Mouse (Mus musculus): ENCODE measurements at regions not wholly inside any gene's neighbourhood (a gene's known extent, or its start where the extent isn't known, plus 50 kb on each side); places are given as distances from the start of the nearest gene placed in this dataset.

GRCm38 (mm10) chr7:39867451-39867850, 349.9 kb downstream of the Zfp619 start:
- TF ChIP-seq POLR2A (IDR thresholded peaks at IDR 0.05; ENCODE audit: control insufficient read depth, low read depth, low read length) (no peak), CTCF (IDR thresholded peaks at IDR 0.05; ENCODE audit: control insufficient read depth, insufficient read depth, insufficient replicate concordance, low read depth, low read length) (no peak)
